Mouse (Mus musculus) activated CD4-positive, CD25-positive, alpha-beta regulatory T cell (primary cell): ENCODE measurements around the gene Hs3st1. TPM values are rescaled to one million over a fixed set of nuclear protein-coding genes. Genes with fewer than 3 reads are reported as not detected.

Source experiments
- polyA plus RNA-seq, 2 experiments: library from polyadenylated mRNA; unstranded; fragments of 100-300 nt; shearing (Covaris generic); gene quantifications; one replicate each; pipeline ENCODE4 v1.2.1; 2017

Gene Hs3st1
- under 1 TPM; 0.27 to 0.33 TPM for polyA plus RNA-seq

DNA sequence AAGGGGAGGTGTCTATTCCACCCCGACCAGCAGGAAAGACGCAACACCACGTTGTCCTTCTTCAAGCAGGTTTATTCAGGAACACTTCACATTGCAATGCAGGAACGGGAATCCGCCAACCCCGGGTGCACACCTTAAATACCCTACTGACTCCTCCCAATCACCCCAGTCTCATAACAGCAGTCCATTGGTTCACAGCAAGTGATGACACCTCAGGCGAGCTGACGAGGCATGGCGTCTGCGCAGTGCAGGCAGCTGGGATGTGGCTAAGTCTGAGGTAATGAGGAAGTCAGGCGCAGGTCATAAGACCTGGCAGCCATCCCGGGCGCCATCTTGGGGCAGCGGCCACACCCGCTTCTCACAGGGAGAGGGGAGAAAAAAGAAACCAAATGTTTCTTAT is at the start of gene Hs3st1:
TSS of gene Hs3st1 (minus strand) at position 101 of the 400 bp plus-strand sequence.

